Mouse (Mus musculus): Measurements from ENCODE around the gene Reck. TPM values are rescaled to one million over a fixed set of nuclear protein-coding genes. Genes with fewer than 3 reads are reported as not detected.

The Reck gene
- polyA plus RNA-seq, 1 experiment from 2014 or later: 4.8 TPM

DNA sequence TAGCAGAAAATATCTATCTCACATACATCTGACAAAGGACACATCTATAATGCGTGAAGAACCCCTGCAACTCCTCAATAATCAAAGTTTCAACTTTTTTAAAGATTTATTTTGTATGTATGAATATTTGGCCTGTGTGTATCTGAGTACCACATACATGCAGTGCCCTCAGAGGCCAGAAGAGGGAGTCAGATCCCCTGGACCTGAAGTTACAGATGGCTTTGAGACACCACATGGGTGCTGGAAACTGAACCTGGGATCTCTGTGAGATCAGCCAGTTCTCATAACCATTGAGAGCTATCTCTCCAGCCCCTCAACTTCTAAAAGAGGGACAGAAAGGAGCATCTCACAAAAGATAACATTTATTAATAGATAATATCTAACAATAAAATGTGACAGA is 45.3 kb downstream of the Reck start:
- 93% methylated on average over 1 of the region's 1 CpGs for WGBS
- Histone ChIP-seq H3K27me3 (no peaks in the 10 kb centered on the region), H3K36me3 (ENCODE audit: poor library complexity, severe bottlenecking) (peaks cover 48% of the 10 kb centered on the region), H3K4me1 (no peaks in the 10 kb centered on the region), H3K9me3 (replicated peaks) (no peaks in the 10 kb centered on the region), H3K9ac (no peak overlapping the region), H3K27ac (no peak overlapping the region), H3K4me2 (no peak overlapping the region), H3K4me3 (no peak overlapping the region)
- no peak for ATAC-seq

DNA sequence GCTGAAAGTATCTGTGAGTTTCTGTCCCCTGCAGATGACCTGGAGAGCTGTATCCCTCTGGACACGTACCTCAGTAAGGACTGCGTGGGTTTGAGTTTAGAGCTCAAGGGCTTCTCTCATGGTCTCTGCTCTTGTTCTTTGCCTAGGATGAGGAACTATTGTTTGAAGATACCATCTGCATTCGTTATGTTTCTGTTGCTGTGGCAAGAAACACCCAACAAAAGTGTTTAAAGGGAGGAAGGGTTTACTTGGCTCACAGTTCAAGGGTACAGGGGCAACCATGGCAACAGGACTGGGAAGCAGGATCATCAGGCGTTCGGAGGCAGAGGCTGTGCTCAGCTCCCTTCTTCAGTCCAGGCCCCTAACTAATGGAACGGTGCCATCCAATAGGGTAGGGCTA is 49.8 kb downstream of the Reck start:
- H3K27me3 ChIP-seq: no peaks in the 10 kb centered on the region
- no peak for ATAC-seq
- H3K4me1 ChIP-seq: no peaks in the 10 kb centered on the region
- H3K27ac ChIP-seq: no peak overlapping the region
- H3K36me3 ChIP-seq (ENCODE audit: poor library complexity, severe bottlenecking): peaks cover 63% of the 10 kb centered on the region
- 86% methylated on average over 6 of the region's 6 CpGs for WGBS
- H3K9me3 ChIP-seq (replicated peaks): no peaks in the 10 kb centered on the region
- no peak overlapping the region for H3K4me2 ChIP-seq
- no peak overlapping the region for H3K9ac ChIP-seq
- no peak overlapping the region for H3K4me3 ChIP-seq

DNA sequence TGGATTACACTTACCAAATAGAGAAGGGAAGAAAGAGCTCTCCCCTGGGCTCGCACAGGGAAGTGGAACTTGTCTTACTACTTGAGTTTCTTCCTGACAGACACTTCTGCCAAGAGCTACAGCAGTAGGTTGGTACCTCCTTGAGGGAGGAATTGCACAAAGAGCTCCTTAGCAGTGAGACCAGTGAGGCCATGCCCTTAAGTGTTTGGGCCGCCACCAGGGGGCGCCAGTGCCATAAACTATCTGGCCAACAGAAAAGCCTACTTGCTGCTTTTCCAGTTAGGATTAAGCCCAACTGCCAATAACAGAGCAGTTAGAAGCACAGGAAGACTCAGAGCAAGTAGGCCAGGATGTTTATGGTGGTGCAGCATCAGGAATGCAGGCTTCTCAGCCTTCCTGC is 50.4 kb downstream of the Reck start:
- peak; percentile 53; the same call in 1 of the 2 replicates for ATAC-seq
- 9% methylated on average over 3 of the region's 3 CpGs for WGBS
- peaks cover 64% of the 10 kb centered on the region for H3K36me3 ChIP-seq (ENCODE audit: poor library complexity, severe bottlenecking)

DNA sequence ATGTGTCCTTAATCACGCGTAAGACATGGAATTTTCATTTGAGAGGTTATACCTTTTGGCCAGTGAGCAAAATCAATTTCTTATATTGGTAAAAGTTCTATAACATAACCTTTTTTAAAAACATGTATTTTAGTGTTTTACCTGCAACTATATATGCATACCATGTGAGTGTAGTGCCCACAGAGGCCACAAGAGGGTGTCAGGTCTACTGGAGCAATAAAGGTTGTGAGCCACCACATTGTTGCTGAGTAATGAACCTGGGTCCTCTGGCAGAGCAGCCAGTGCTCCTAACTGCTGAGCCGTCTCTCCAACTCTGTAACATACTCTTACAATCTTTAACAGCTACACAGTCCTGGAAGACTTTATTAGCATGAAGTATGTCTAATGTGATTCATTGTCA is 52.5 kb downstream of the Reck start:
- Histone ChIP-seq H3K4me1 (no peaks in the 10 kb centered on the region), H3K9me3 (replicated peaks) (no peaks in the 10 kb centered on the region), H3K36me3 (ENCODE audit: poor library complexity, severe bottlenecking) (peaks cover 81% of the 10 kb centered on the region), H3K27ac (no peak overlapping the region), H3K4me3 (no peak overlapping the region), H3K4me2 (no peak overlapping the region), H3K9ac (no peak overlapping the region), H3K27me3 (no peaks in the 10 kb centered on the region)
- no peak for ATAC-seq
- 93% methylated on average over 3 of the region's 3 CpGs for WGBS

More for the DNA sequence above, 50.4 kb downstream of the Reck start:
- Histone ChIP-seq H3K4me3 (no peak overlapping the region), H3K9me3 (replicated peaks) (no peaks in the 10 kb centered on the region), H3K4me1 (no peaks in the 10 kb centered on the region), H3K9ac (no peak overlapping the region), H3K27me3 (no peaks in the 10 kb centered on the region), H3K4me2 (no peak overlapping the region), H3K27ac (no peak overlapping the region)

DNA sequence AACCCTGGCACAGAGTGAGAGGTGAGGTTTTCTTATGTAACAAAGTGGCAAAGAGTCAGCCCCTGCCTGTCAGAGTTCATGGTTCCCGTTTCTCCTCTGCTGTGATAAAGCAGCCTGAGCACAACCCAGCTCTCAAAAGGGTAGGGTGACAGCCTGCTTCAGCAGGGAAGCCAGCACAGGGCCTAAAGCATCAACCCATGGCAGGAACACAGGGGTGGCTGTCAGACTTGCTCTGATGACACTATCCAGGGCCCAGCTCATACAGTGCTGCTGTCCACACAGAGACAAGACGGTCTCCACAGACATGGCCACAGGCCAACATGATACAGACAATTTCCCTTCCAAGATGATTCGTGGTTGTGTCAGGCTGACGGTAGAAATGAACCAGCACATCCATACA is 56.5 kb downstream of the Reck start:
- Histone ChIP-seq H3K4me3 (no peak overlapping the region), H3K4me2 (no peak overlapping the region), H3K9me3 (replicated peaks) (no peaks in the 10 kb centered on the region), H3K4me1 (no peaks in the 10 kb centered on the region), H3K9ac (no peak overlapping the region), H3K36me3 (ENCODE audit: poor library complexity, severe bottlenecking) (peaks cover 68% of the 10 kb centered on the region), H3K27ac (no peak overlapping the region), H3K27me3 (no peaks in the 10 kb centered on the region)
- 94% methylated on average over 4 of the region's 4 CpGs for WGBS
- ATAC-seq: no peak

DNA sequence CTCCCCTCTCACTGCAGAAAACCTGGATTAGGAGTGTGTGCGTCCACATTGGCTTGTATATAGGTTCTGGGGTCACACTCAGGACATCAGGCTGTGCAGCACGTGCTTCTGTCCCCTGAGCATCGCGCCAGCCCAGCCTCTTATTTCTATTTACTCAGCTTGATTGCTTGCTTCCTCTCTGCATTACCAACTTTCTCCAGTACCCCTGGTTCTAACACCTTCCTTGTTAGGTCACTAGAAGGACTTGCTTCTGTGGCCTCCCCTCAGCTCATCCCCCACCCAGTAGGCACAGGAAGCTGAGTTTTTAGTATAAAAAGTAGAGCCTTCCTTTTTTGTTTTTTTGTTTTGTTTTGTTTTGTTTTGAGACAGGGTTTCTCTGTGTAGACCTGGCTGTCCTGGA is 60.9 kb downstream of the Reck start:
- ATAC-seq: no peak
- H3K9me3 ChIP-seq (replicated peaks): no peaks in the 10 kb centered on the region
- H3K27me3 ChIP-seq: no peaks in the 10 kb centered on the region
- no peak overlapping the region for H3K4me3 ChIP-seq
- peaks cover 54% of the 10 kb centered on the region for H3K36me3 ChIP-seq (ENCODE audit: poor library complexity, severe bottlenecking)
- no peak overlapping the region for H3K4me2 ChIP-seq
- no peak overlapping the region for H3K9ac ChIP-seq
- 95% methylated on average over 4 of the region's 4 CpGs for WGBS
- H3K27ac ChIP-seq: no peak overlapping the region
- H3K4me1 ChIP-seq: no peaks in the 10 kb centered on the region

DNA sequence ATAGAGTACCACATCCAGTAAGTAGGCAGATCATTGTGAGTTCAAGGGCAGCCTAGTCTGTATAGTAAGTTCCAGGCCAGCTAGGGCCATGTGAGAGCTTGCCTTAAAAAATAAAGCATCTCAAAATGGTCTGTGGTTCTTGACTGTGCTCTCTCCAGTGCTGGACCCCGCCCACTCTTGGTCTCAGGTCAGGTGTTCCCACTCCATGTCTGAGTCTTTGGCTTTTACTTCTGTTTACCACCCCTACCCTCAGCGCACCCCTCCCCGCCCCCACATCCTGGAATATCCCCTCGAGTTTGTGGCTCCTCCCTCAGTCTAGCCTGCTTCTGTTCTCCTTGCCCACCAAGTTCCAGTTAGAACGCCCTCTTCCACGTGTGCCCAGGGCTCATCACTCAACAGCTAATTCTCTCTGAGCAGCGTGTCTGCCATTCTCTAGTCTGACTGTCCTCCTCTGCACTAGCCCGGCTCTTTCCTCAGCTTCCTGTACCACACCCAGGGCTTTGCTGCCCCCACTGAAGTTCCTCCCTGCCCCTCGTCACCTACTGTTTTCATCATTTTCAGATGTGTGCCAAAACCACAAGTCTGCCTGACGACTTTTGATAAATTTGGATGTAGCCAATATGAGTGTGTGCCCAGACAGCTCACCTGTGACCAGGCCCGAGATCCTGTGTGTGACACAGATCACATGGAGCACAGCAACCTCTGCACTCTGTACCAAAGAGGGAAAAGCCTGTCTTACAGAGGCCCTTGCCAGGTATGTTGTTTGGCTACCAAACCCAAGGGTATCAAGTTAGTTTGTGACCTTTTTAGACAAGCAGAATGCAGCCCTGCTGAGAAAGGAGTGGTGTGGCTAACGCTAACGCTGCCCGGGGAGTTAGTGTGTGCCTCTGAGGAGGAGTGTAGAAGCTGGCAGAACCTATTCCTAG is 61.7 kb downstream of the Reck start:
- Histone ChIP-seq H3K9ac (no peak overlapping the region), H3K27me3 (no peaks in the 10 kb centered on the region), H3K4me1 (no peaks in the 10 kb centered on the region), H3K9me3 (replicated peaks) (no peaks in the 10 kb centered on the region), H3K4me3 (no peak overlapping the region), H3K36me3 (ENCODE audit: poor library complexity, severe bottlenecking) (peaks cover 52% of the 10 kb centered on the region), H3K4me2 (no peak overlapping the region), H3K27ac (no peak overlapping the region)
- WGBS: 83% methylated on average over 14 of the region's 14 CpGs
- no peak for ATAC-seq

DNA sequence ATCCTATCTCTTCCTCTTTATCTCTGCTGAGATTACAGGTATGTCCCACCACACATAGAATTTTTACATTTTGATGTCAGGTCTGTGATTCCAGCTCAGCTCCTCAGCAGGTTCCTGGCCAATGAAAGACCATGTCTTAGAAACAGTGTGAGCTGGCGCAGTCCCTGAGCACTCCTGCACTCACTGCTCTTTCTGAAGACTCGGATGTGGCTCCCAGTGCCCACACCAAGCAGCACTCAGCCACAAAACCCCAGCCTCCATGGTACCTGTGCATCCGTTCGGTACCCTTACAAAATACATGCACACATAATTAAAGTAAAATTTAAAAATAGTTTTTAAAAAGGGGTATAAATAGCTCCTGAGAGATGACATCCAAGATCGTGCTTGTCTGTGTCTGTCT is 66.0 kb downstream of the Reck start:
- no peaks in the 10 kb centered on the region for H3K4me1 ChIP-seq
- H3K4me2 ChIP-seq: no peak overlapping the region
- H3K27me3 ChIP-seq: no peaks in the 10 kb centered on the region
- 85% methylated on average over 5 of the region's 5 CpGs for WGBS
- no peak overlapping the region for H3K4me3 ChIP-seq
- no peak for ATAC-seq
- no peak overlapping the region for H3K9ac ChIP-seq
- H3K27ac ChIP-seq: no peak overlapping the region
- no peaks in the 10 kb centered on the region for H3K9me3 ChIP-seq (replicated peaks)
- H3K36me3 ChIP-seq (ENCODE audit: poor library complexity, severe bottlenecking): peaks cover 60% of the 10 kb centered on the region

DNA sequence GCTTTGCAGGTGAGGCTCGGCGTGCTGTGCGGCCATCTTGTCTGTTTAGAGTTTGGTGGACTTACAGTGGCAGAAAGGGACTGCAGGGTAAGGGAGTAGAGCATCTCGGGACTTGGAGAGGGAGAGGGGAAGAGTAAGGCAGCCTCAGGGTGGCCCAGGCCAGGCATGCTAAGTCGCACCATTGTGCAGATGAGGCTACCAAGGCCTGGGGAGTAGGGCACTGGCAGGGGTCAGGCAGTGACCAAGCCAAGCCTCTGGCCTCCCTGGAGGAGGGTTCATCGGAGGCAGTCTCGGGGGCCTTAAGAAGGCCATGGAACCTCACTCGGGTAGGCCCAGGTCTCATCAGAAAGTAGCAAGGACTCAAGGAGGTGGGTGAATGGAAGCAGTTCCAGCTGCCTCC is 67.1 kb downstream of the Reck start:
- WGBS: 80% methylated on average over 8 of the region's 8 CpGs
- H3K36me3 ChIP-seq (ENCODE audit: poor library complexity, severe bottlenecking): peaks cover 58% of the 10 kb centered on the region
- no peaks in the 10 kb centered on the region for H3K9me3 ChIP-seq (replicated peaks)
- no peak for ATAC-seq
- no peak overlapping the region for H3K4me3 ChIP-seq
- H3K4me1 ChIP-seq: no peaks in the 10 kb centered on the region
- no peak overlapping the region for H3K9ac ChIP-seq
- H3K4me2 ChIP-seq: no peak overlapping the region
- H3K27ac ChIP-seq: no peak overlapping the region
- H3K27me3 ChIP-seq: no peaks in the 10 kb centered on the region

DNA sequence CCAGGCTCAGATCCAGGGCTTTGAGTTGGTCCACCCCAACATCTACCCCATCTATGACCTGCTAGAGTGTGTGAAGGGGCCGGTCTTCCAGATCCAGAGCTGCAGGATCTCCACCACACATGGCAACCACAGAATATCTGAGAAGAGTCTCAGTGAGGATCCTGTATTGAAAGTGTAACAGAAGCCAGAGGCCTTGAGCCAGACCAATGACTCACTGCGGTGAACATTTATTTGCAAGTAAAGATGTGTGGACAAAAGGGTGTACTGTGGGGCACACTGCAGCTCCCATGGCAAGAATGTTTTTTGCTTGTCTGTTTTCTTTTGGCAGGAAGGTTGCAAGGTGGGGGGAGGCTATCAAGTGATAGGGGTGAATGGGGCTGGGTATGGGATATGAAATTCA is 72.2 kb downstream of the Reck start:
- no peak for ATAC-seq
- no peak overlapping the region for H3K4me2 ChIP-seq
- H3K4me3 ChIP-seq: no peak overlapping the region
- peaks cover 23% of the 10 kb centered on the region for H3K36me3 ChIP-seq (ENCODE audit: poor library complexity, severe bottlenecking)
- H3K4me1 ChIP-seq: no peaks in the 10 kb centered on the region
- H3K27me3 ChIP-seq: no peaks in the 10 kb centered on the region
- H3K9me3 ChIP-seq (replicated peaks): no peaks in the 10 kb centered on the region
- no peak overlapping the region for H3K27ac ChIP-seq
- WGBS: 97% methylated on average over 2 of the region's 2 CpGs
- H3K9ac ChIP-seq: no peak overlapping the region

DNA sequence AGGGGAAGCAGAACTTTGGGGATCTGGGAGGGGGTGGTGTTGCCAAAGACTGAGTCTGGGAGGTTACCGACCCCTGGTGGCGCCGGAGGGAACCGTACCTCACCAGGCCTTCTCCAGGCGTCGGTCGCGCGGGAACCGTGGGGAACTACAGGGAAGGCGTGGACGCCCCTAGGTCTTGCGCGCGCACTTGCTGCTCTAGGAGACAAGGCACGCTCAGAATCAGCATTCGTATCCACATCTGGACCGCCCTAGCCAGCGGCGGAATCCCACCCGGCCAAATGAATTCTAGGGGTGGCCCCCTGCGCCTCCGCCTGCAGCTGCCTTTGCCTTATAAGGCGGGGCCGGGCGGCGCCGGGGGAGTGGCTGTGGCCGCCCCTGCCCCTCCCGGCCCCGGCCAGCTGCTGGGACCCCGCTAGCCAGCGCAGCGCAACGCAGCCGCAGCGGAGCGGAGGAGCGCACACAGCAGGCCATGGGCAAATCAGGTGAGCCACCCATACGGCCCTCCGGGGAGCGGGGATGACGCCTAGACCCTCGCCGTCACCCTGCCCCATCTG is 82.0 kb downstream of the Reck start, which contains the start of gene Glipr2:
Gene Glipr2, plus strand, starts transcription at position 110 of the 554 bp plus-strand sequence.
- Histone ChIP-seq H3K9me3 (replicated peaks) (no peaks in the 10 kb centered on the region), H3K9ac (peak within 1 kb of the TSS; percentile 83), H3K36me3 (ENCODE audit: poor library complexity, severe bottlenecking) (no peaks in the 10 kb centered on the region), H3K27me3 (no peaks in the 10 kb centered on the region), H3K4me2 (peak within 1 kb of the TSS; percentile 89), H3K27ac (peak within 1 kb of the TSS; percentile 81), H3K4me3 (peak within 1 kb of the TSS; percentile 74), H3K4me1 (peaks cover 14% of the 10 kb centered on the region)
- ATAC-seq: peak; percentile 89
- 0% methylated on average over 45 of the region's 45 CpGs for WGBS

DNA sequence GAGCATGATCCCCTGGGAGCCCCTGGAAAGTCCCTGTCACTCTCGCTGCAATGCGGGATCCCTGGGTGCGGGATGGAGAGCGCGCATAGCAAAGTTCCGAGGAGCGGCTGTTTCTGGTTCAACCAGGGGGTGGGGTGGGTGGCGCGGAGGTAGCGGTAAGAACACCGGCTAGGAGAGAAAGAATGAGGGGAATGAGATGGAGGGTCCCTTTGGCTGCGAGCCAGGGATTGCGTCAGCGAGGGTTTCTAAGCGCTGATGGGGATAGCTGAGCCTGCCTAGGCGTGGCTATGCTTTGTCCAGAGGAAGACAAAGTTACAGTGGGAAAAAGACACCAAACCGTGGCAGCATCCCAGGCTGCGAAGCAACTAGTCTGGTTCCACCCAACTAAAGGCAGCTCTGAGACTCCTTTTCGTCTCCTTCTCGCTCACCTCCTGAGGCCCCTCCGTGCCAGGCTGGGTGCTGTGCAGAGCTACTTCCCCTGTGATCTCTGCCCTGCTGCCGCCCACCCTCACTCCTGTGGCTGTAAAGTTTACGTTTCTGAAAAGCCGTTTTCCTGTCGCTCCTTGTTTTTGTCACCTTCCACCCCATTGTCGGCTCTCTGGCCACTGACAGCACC is 82.6 kb downstream of the Reck start:
- ATAC-seq: peak; percentile 86
- Histone ChIP-seq H3K4me1 (peaks cover 14% of the 10 kb centered on the region), H3K4me3 (peak overlapping the region; percentile 74), H3K36me3 (ENCODE audit: poor library complexity, severe bottlenecking) (no peaks in the 10 kb centered on the region), H3K9ac (peak overlapping the region; percentile 83), H3K27ac (peak overlapping the region; percentile 81), H3K27me3 (no peaks in the 10 kb centered on the region), H3K9me3 (replicated peaks) (no peaks in the 10 kb centered on the region), H3K4me2 (peak overlapping the region; percentile 89)
- under 1% methylated on average over 26 of the region's 26 CpGs for WGBS

All from forebrain, embryonic 13.5 days (tissue).